Mouse (Mus musculus) c-Kit-positive CD71-negative TER-119-negative erythroid progenitor cells, embryonic 14.5 days (primary cell): ENCODE data around the gene Pmf1.

Source experiments
- DNase-seq: peaks from one replicate; pipeline ENCODE4 v3.0.0-alpha.2; 2013; ENCODE audit warnings: low read depth

Pmf1 gene

DNA sequence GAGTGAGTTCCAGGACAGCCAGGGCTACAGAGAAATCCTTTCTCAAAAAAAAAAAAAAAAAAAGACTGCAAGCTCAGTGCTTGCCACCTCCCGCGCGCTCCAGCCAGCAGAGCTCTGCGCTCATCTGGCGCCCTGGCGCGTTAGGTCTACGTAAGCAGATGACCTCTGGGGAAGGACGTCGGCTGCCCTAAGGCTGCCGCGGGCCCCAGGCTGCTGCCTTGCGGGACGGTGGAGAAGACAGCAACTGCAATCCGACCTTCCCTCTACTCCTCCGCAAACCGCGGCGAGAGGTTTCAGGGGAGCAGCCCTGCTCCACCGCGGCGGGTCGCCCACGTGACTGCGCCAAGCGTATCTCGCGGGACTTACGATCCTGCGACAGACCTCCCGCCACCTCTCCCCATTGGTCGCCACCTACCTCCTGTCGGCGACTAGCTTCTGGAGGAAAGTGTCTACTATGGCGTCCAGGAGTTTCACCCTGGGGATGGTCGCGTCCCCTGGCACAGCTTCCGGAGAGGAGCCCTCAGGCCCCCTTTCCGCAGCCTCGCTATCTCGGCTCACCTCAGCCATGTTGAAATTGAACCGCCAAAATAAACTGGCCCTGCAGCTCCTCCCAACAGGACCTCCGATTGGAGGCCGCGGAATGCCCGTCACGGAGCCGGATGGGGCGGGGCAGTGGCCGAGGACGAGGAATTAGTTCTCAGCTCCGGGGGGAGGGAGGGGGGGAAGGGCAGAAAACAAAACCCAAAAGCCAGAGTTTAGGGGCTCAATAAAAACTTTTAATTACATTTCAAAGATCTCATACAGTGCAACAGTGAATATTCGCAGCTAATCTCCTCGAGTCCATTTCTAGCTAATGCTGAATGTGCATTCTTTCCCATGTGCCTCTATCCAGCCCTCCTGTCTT lies at the start of gene Pmf1:
Gene Pmf1 (minus strand): TSS at position 591 of the 904 bp plus-strand sequence.
- DNase-seq = peak; percentile 84

GRCm38 (mm10) chr3:88458778-88459219 lies 48.7 kb upstream of the Pmf1 start:
- no peak for DNase-seq

- no peak for DNase-seq
Measured at GRCm38 (mm10) chr3:88456746-88457532, 46.8 kb upstream of the Pmf1 start.

- DNase-seq = no peak
Measured at GRCm38 (mm10) chr3:88456313-88456712, 46.2 kb upstream of the Pmf1 start.

GRCm38 (mm10) chr3:88455588-88456264 lies 45.6 kb upstream of the Pmf1 start:
- DNase-seq = no peak

DNA sequence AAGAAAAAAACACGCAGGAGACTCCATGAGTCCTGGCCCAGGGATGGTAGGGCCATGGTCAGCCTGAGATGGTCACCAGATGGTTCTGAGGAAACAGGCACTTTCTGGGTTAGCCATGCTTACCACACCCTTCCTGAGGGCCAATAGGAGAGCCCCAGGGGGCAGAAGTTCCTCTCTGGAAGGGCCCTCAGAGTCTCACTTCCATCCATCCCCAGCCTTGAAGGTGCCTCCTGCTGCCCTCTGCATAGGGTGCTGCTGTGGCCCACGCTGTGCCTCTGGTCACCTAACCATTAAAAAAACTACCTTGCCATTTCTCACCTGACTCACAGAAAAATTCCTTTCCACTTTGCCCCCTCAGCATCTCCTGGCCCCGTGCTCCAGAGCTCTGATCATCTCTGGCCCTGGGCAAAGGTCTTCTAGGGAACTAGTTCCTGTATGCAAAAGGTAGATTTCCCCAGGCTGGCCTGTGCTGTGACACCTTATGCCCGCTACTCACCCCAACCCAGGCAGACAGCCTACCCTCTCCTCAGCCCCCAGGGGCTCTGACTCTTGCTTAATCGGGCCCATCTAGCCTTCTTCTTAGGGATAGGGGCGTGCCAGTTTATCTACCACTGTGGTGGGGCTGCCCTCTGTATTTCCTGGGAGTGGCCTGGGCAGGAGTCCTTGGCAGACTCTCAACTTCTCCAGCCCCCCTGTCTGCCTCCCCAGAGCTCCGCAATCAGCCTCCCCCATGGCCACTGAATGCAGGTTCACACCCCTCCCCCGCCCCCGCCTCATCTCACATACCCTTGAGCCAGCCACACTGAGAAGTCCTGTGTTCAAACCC lies 44.8 kb upstream of the Pmf1 start:
- no peak for DNase-seq

GRCm38 (mm10) chr3:88453986-88454385 lies 43.9 kb upstream of the Pmf1 start:
- no peak for DNase-seq

DNA sequence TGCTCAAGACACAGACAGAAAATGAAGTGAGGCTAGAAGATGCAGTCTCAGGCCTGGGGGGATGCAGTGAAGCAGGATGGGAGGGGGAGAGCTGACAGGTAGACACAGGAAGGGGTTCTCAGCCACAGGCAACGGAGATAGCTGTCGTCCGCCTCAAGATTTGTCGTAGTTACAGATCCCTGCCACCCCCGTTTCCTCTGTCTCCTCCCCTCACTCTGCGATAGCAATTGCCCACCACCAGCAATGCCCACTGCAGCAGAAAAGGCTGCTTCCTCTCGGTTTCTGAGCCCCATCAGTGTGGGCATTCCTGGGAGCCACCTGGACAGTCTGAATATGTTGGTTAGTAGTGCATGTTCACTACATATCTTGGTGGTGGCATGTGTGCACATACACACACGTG lies 43.2 kb upstream of the Pmf1 start:
- DNase-seq = no peak

DNA sequence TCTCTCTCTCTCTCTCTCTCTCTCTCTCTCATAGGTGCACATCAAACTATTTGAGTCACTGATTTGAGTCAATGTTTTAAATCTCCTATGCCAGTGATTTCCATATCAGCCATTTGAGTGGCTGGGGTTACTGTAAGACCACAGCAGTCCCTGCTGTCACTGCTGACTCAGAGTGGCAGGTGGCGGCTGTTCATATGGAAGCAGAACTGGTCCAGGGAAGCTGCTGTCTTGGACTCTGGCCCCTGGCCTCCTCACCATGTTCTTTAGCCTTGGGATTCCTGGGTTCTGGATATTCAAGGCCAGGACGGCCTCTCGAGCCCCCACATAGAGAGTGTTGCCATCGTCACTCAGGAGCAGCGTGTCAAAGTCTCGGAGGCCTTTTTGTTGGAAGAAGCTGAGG lies 42.6 kb upstream of the Pmf1 start:
- DNase-seq = no peak

GRCm38 (mm10) chr3:88452246-88452645 lies 42.1 kb upstream of the Pmf1 start:
- DNase-seq = no peak

DNA sequence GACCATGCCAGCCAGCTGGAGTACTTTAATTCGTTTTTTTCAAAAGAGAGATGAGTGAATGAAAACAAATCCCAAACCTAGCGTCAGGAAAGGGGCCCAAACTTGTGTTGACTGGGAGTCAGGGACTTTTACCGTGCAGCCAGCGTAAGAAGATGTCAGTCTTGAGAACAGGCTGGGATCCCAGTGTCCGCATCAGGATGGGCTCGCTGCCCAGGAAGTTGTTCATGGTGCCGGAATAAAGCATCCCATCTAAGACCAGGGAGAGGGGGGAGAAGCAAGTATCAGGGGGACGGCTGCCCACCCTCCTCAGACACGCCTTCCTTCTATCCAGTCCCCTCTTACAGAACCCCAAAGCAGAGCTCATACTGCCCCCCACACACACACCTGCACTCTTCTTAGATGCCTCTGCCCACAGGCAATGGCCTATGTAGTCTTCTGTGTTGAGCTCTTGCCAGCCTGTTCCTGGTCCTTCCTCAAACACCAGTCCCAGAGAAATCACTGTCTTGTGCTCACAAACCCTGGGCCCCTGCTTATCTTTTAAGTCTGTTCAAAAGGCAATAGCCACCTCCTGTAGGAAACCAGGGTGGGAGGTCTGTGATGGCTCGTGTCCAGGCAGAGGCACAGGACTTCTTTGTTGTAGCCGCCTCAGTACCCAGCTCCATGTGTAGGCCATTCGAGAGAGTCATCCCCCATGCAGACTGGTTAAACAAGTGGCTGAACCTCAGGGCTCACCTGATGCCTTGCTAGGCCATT lies 40.4 kb upstream of the Pmf1 start:
- no peak for DNase-seq

DNA sequence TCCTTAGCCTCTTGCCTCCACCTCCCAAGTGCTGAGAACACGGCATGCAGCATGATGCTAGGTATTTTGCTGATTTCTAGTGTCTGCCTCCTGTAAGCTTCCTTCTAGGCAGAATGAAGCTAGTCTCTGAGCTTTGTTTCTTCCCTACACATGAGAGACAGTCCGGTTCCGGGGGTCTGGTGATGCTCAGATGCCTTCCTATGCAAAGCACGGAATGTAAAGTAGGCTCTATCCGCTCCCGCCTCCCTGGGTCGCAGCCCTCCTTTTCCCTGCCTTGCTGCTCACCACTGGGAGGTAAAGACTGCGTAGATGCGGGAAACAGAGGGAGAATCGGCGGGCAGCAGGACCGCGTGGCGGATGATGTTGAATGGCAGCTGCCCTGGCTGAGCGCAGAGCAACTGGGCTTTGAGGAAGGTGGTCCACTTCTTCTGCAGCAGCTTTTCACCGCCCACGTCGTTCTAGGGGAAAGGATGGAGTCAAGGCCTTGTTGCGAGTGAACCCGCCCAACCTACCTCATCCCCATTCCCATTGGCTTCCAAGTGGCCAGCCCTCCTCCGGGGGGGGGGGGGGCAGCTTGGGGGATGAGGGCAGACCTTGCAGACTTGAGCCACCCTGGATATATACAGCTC lies 39.4 kb upstream of the Pmf1 start:
- DNase-seq = no peak

GRCm38 (mm10) chr3:88448443-88448842 lies 38.3 kb upstream of the Pmf1 start:
- DNase-seq = no peak

DNA sequence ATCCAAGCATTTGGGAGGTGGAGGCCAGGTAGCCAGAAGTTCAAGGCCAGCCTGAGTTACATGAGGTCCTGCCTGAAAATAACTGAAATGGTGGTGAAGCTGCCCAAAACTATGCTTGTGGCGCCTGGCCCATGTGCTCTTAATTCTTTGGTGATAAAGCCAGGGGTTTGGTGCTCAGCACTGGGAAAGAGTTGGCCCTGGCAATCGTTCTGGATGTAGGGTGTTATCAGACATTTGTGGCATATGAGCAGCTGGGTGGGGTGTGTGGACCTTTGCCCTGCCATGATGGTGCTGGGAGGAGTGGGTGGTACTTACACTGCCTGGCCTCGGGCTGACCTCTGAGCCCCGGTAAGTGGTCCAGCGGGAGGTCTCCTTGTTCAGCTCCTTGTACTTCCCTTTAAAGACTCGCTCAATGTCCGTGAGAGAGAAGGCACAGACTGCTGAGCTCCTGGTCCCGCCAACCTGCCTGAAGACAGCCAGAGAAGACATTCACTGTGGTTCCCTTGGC lies 37.6 kb upstream of the Pmf1 start:
- DNase-seq = no peak

- DNase-seq = no peak
Measured at GRCm38 (mm10) chr3:88446471-88447123, 36.5 kb upstream of the Pmf1 start.

DNA sequence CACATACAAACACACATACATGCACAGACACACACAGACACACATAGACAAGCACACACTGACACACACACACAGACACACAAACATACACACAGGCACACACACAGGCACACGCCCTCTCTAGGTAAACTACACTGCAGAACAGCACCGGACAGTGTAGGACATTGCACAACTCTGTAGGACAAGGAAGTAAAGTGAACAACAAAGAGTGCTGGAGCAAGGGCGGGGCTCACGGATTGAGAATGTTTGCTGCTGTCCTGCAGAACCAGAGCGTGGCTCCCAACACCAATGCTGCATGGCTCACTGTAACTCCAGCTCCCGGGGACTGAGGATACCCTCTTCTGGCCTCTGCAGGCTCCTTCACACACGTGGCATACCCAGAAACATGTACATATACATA lies 32.8 kb upstream of the Pmf1 start:
- no peak for DNase-seq

GRCm38 (mm10) chr3:88442488-88442887 lies 32.4 kb upstream of the Pmf1 start:
- no peak for DNase-seq

DNA sequence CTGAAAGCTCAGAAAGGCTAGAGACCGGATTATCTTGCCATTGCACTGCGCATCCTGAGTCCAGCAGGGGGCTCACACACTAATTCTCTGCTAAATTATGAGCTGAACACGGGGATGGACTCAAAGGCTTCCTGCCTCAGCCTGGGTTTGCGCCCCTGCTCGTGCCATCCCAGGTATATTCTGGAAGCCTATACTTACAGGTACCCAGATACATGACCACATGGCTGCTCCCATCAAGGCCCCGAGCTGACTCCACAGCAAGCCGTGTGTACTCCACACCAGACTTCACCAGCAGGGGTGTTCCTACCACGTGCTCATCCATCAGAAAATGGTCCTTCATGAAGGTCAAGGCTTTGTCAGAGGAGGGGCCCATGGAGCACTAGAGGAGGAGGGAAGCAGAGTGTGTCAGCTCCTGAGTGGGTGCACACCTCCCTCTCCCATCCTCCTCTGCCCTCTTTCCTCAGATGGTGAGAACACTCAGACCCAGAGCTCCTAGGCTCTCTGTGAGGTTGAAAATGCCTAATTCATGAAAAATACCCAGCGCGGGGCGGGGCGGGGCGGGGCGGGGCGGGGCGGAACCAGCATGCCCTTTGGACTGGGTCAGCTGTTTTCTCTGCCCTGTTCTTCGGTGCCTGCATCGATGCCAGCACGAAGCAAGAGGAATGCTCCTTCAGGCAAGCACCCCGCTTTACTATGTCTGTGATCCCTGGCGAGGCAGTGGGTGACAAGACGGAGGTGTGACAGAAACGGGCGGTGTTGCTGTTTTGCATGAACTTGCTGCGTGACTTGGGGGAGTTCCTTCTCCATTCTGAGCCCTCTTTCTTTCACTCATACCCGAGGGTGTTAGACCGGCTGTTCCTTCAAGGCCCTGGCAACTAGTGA lies 30.6 kb upstream of the Pmf1 start:
- DNase-seq = peak; percentile 54

DNA sequence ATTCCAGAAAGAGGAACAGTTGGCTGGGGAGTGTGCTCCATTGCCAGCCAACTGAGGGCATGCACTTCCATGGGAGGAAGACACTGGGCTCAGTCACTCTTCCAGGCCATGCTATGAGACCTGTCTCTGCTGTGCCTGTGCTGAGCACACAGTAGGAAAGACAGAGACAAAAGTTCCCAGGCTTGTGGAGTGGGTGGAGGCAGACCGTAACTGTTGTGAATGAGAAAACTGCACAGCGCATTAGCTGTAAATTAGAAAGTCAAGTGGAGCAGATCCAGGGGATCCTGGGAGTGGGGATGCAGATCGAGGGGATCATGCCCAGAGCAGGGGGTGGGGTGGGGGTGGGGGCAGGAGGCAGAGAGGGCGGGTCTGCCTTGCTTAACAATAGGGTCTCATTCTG lies 29.5 kb upstream of the Pmf1 start:
- no peak for DNase-seq
